Mouse (Mus musculus): ENCODE measurements around the gene Olfr45.
"Not testable (repeated sequence)": the region's sequence is repeated elsewhere in the genome, so short reads cannot be mapped to it uniquely, and the experiment has no call there.

Gene Olfr45

GRCm38 (mm10) chr7:140681651-140682050 is at the start of gene Olfr45:
Olfr45 (plus strand) TSS chr7:140681951.
- DNase-seq (ENCODE audit: low spot score), result no peak

- DNase-seq (ENCODE audit: low spot score), result no peak
Observed at GRCm38 (mm10) chr7:140646152-140646551, 35.6 kb upstream of the Olfr45 start, which contains the start of gene Olfr53. Olfr53 (plus strand) TSS chr7:140646452.

- no peak for DNase-seq (ENCODE audit: low spot score)
Observed at GRCm38 (mm10) chr7:140659630-140660029, 22.1 kb upstream of the Olfr45 start, which contains the start of gene Olfr539. Olfr539 (plus strand) TSS chr7:140659930.

- DNase-seq (ENCODE audit: low spot score), result not testable (repeated sequence)
Observed at GRCm38 (mm10) chr7:140670693-140671092, 11.1 kb upstream of the Olfr45 start.

- DNase-seq (ENCODE audit: low spot score), result no peak
Observed at GRCm38 (mm10) chr7:140675863-140676262, 5.9 kb upstream of the Olfr45 start.

GRCm38 (mm10) chr7:140679591-140679990 is 2.2 kb upstream of the Olfr45 start:
- not testable (repeated sequence) for DNase-seq (ENCODE audit: low spot score)

- no peak for DNase-seq (ENCODE audit: low spot score)
Observed at GRCm38 (mm10) chr7:140696967-140697366, 15.2 kb downstream of the Olfr45 start, which contains the start of gene Olfr541. Olfr541 (plus strand) TSS chr7:140697267.

- DNase-seq (ENCODE audit: low spot score), result no peak
Observed at GRCm38 (mm10) chr7:140706348-140706747, 24.6 kb downstream of the Olfr45 start.

GRCm38 (mm10) chr7:140707536-140708284 is 26.0 kb downstream of the Olfr45 start:
- DNase-seq (ENCODE audit: low spot score), result no peak

GRCm38 (mm10) chr7:140717155-140718055 is 35.7 kb downstream of the Olfr45 start:
- DNase-seq (ENCODE audit: low spot score), result no peak

- DNase-seq (ENCODE audit: low spot score), result no peak
Observed at GRCm38 (mm10) chr7:140721095-140721494, 39.3 kb downstream of the Olfr45 start.

GRCm38 (mm10) chr7:140725558-140725957 is 43.8 kb downstream of the Olfr45 start:
- no peak for DNase-seq (ENCODE audit: low spot score)

GRCm38 (mm10) chr7:140733162-140733561 is 51.4 kb downstream of the Olfr45 start:
- no peak for DNase-seq (ENCODE audit: low spot score)

Measured in urinary bladder, postnatal 10 days (tissue).